Mouse (Mus musculus): ENCODE measurements at regions not wholly inside any gene's neighbourhood (a gene's known extent, or its start where the extent isn't known, plus 50 kb on each side); places are given as distances from the start of the nearest gene placed in this dataset.
"Not testable (repeated sequence)": the region's sequence is repeated elsewhere in the genome, so short reads cannot be mapped to it uniquely, and the experiment has no call there.

GRCm38 (mm10) chr5:77730286-77730685, 322.4 kb upstream of the Igfbp7 start:
- H3K9me3 ChIP-seq (replicated peaks); H3K27ac ChIP-seq; H3K4me2 ChIP-seq (replicated peaks); ATAC-seq (ENCODE audit: low FRiP score); H3K4me3 ChIP-seq; H3K27me3 ChIP-seq; H3K4me1 ChIP-seq; H3K9ac ChIP-seq; H3K36me3 ChIP-seq: not testable (repeated sequence)
- 46% methylated on average over 4 of the region's 4 CpGs for WGBS

- Histone ChIP-seq H3K4me3 (no peak overlapping the region), H3K9me3 (replicated peaks) (no peaks in the 10 kb centered on the region), H3K27me3 (no peaks in the 10 kb centered on the region), H3K4me2 (replicated peaks) (no peak overlapping the region), H3K4me1 (no peaks in the 10 kb centered on the region), H3K9ac (no peak overlapping the region), H3K27ac (no peak overlapping the region), H3K36me3 (no peaks in the 10 kb centered on the region)
- no peak for ATAC-seq (ENCODE audit: low FRiP score)
- WGBS = 74% methylated on average over 3 of the region's 3 CpGs
These were observed 273.8 kb upstream of the Igfbp7 start for GRCm38 (mm10) chr5:77681592-77681991.

GRCm38 (mm10) chr5:77672073-77672924, 264.5 kb upstream of the Igfbp7 start:
- Histone ChIP-seq H3K4me3 (no peak overlapping the region), H3K27me3 (no peaks in the 10 kb centered on the region; the same call in 1 of the 2 replicates), H3K4me2 (replicated peaks) (no peak overlapping the region), H3K4me1 (no peaks in the 10 kb centered on the region), H3K9ac (no peak overlapping the region), H3K36me3 (no peaks in the 10 kb centered on the region), H3K9me3 (replicated peaks) (no peaks in the 10 kb centered on the region), H3K27ac (no peak overlapping the region)
- ATAC-seq (ENCODE audit: low FRiP score) = no peak
- WGBS = 89% methylated on average over 15 of the region's 15 CpGs

GRCm38 (mm10) chr5:77663096-77663495, 255.3 kb upstream of the Igfbp7 start:
- no peaks in the 10 kb centered on the region for H3K9me3 ChIP-seq (replicated peaks)
- ATAC-seq (ENCODE audit: low FRiP score) = no peak
- no peaks in the 10 kb centered on the region for H3K27me3 ChIP-seq
- H3K36me3 ChIP-seq = no peaks in the 10 kb centered on the region
- no peak overlapping the region for H3K4me3 ChIP-seq
- H3K4me1 ChIP-seq = no peaks in the 10 kb centered on the region
- WGBS = 77% methylated on average over 3 of the region's 3 CpGs
- no peak overlapping the region for H3K9ac ChIP-seq
- H3K27ac ChIP-seq = no peak overlapping the region
- H3K4me2 ChIP-seq (replicated peaks) = no peak overlapping the region

- H3K4me3 ChIP-seq = no peak overlapping the region
- H3K27ac ChIP-seq = no peak overlapping the region
- no peak for ATAC-seq (ENCODE audit: low FRiP score)
- H3K36me3 ChIP-seq = no peaks in the 10 kb centered on the region
- no peaks in the 10 kb centered on the region for H3K9me3 ChIP-seq (replicated peaks)
- H3K4me2 ChIP-seq (replicated peaks) = no peak overlapping the region
- H3K4me1 ChIP-seq = no peaks in the 10 kb centered on the region
- H3K9ac ChIP-seq = no peak overlapping the region
- no peaks in the 10 kb centered on the region for H3K27me3 ChIP-seq
- WGBS = 93% methylated on average over 6 of the region's 6 CpGs
These were observed 251.2 kb upstream of the Igfbp7 start for GRCm38 (mm10) chr5:77659016-77659415.

GRCm38 (mm10) chr5:77644651-77645050, 236.8 kb upstream of the Igfbp7 start:
- Histone ChIP-seq H3K9ac (no peak overlapping the region), H3K4me1 (no peaks in the 10 kb centered on the region), H3K27me3 (no peaks in the 10 kb centered on the region), H3K9me3 (replicated peaks) (no peaks in the 10 kb centered on the region), H3K4me2 (replicated peaks) (no peak overlapping the region), H3K27ac (no peak overlapping the region), H3K36me3 (no peaks in the 10 kb centered on the region), H3K4me3 (no peak overlapping the region)
- 87% methylated on average over 5 of the region's 5 CpGs for WGBS
- ATAC-seq (ENCODE audit: low FRiP score) = no peak

- H3K4me2 ChIP-seq (replicated peaks) = no peak overlapping the region
- H3K4me3 ChIP-seq = no peak overlapping the region
- no peaks in the 10 kb centered on the region for H3K4me1 ChIP-seq
- H3K36me3 ChIP-seq = no peaks in the 10 kb centered on the region
- no peak overlapping the region for H3K9ac ChIP-seq
- H3K27ac ChIP-seq = no peak overlapping the region
- H3K9me3 ChIP-seq (replicated peaks) = no peaks in the 10 kb centered on the region
- 0 out of 2 replicates have a peak, but pooled peaks have one; percentile 58 for ATAC-seq (ENCODE audit: low FRiP score)
- no peaks in the 10 kb centered on the region for H3K27me3 ChIP-seq
- 61% methylated on average over 4 of the region's 4 CpGs for WGBS
These were observed 212.6 kb upstream of the Igfbp7 start for GRCm38 (mm10) chr5:77620402-77620801.

GRCm38 (mm10) chr5:77610496-77610895, 202.7 kb upstream of the Igfbp7 start:
- no peaks in the 10 kb centered on the region for H3K27me3 ChIP-seq
- H3K36me3 ChIP-seq = no peaks in the 10 kb centered on the region
- no peak overlapping the region for H3K9ac ChIP-seq
- H3K4me1 ChIP-seq = no peaks in the 10 kb centered on the region
- H3K27ac ChIP-seq = no peak overlapping the region
- H3K4me3 ChIP-seq = no peak overlapping the region
- no peak overlapping the region for H3K4me2 ChIP-seq (replicated peaks)
- ATAC-seq (ENCODE audit: low FRiP score) = no peak
- peaks cover 3% of the 10 kb centered on the region; the same call in 1 of the 2 replicates for H3K9me3 ChIP-seq (replicated peaks)
- 91% methylated on average over 6 of the region's 6 CpGs for WGBS

- no peaks in the 10 kb centered on the region for H3K27me3 ChIP-seq
- ATAC-seq (ENCODE audit: low FRiP score) = no peak
- 95% methylated on average over 4 of the region's 4 CpGs for WGBS
- H3K9ac ChIP-seq = no peak overlapping the region
- H3K4me2 ChIP-seq (replicated peaks) = no peak overlapping the region
- H3K9me3 ChIP-seq (replicated peaks) = no peaks in the 10 kb centered on the region
- no peak overlapping the region for H3K27ac ChIP-seq
- no peak overlapping the region for H3K4me3 ChIP-seq
- no peaks in the 10 kb centered on the region for H3K36me3 ChIP-seq
- H3K4me1 ChIP-seq = no peaks in the 10 kb centered on the region
These were observed 186.9 kb upstream of the Igfbp7 start for GRCm38 (mm10) chr5:77594719-77595118.

GRCm38 (mm10) chr5:77589252-77589651, 181.4 kb upstream of the Igfbp7 start:
- Histone ChIP-seq H3K4me2 (replicated peaks) (no peak overlapping the region), H3K4me3 (no peak overlapping the region), H3K27me3 (no peaks in the 10 kb centered on the region), H3K27ac (no peak overlapping the region), H3K4me1 (no peaks in the 10 kb centered on the region), H3K9me3 (replicated peaks) (no peaks in the 10 kb centered on the region), H3K36me3 (no peaks in the 10 kb centered on the region), H3K9ac (no peak overlapping the region)
- ATAC-seq (ENCODE audit: low FRiP score) = no peak
- WGBS = 91% methylated on average over 3 of the region's 3 CpGs

GRCm38 (mm10) chr5:77581702-77582101, 173.9 kb upstream of the Igfbp7 start:
- no peak for ATAC-seq (ENCODE audit: low FRiP score)
- Histone ChIP-seq H3K9me3 (replicated peaks) (no peaks in the 10 kb centered on the region), H3K4me3 (no peak overlapping the region), H3K4me1 (peaks cover 20% of the 10 kb centered on the region), H3K27me3 (no peaks in the 10 kb centered on the region), H3K27ac (peak overlapping the region; percentile 74), H3K36me3 (no peaks in the 10 kb centered on the region), H3K4me2 (replicated peaks) (0 out of 2 replicates have a peak overlapping the region, but pooled peaks have one; percentile 29), H3K9ac (no peak overlapping the region)
- 53% methylated on average over 6 of the region's 6 CpGs for WGBS

GRCm38 (mm10) chr5:77581106-77581638, 173.3 kb upstream of the Igfbp7 start:
- Histone ChIP-seq H3K27ac (peak overlapping the region; percentile 74), H3K36me3 (no peaks in the 10 kb centered on the region), H3K4me3 (no peak overlapping the region), H3K27me3 (no peaks in the 10 kb centered on the region), H3K4me1 (peaks cover 20% of the 10 kb centered on the region), H3K9me3 (replicated peaks) (no peaks in the 10 kb centered on the region), H3K9ac (no peak overlapping the region), H3K4me2 (replicated peaks) (peak overlapping the region; percentile 29; the same call in 1 of the 2 replicates)
- ATAC-seq (ENCODE audit: low FRiP score) = peak; percentile 82
- 46% methylated on average over 6 of the region's 6 CpGs for WGBS
